In genomic region chr10:14537102-14537501, GRCm38 (mm10) we compare ENCODE assay signal across 20 mouse cellular contexts. TPM values are rescaled to one million over a fixed set of nuclear protein-coding genes. Genes with fewer than 3 reads are reported as not detected.
A peak's percentile ranks its signal among the peaks of the same experiment; 100 is the strongest.
DNase-seq lines count a peak whose midpoint lies in the region; ATAC-seq lines count a peak whose summit lies in the region.
"Had no signal": no experiment of that assay in that cellular context is flagged by ENCODE, and none has a peak within 500 bp of the region (broad histone marks: within the 10 kb centered on the region; RNA-seq: fewer than 3 reads in every experiment).

No protein-coding gene starts in this region.

- DNase-seq in 416B (ENCODE audit: low read depth) = peak; percentile 57
- peak; percentile 1 for DNase-seq in naive thymus-derived CD4-positive, alpha-beta T cell, adult 2 months (ENCODE audit: low read depth)
- DNase-seq in heart, adult 18-20 months = no peak
- no peak for DNase-seq in thymus, postnatal 4 days
- DNase-seq in neural tube, embryonic 10.5 days (ENCODE audit: extremely low spot score, low spot score) = no peak
- DNase-seq: adrenal gland, adult 2 months; adrenal gland, postnatal 10 days; adrenal gland, postnatal 25 days; cerebellum, adult 11 months; cerebellum, adult 18-20 months; cerebellum, adult 8-10 months; cerebellum, adult 9-11 months; cerebellum, postnatal 14 days; cerebellum, postnatal 36 days had no signal

- ATAC-seq in granulocyte monocyte progenitor cell, adult 5-6 weeks (replicated peaks; ENCODE audit: poor library complexity, severe bottlenecking) = peak; percentile 99
- peak; percentile 97 for ATAC-seq in megakaryocyte progenitor cell, adult 5-6 weeks (replicated peaks; ENCODE audit: poor library complexity)
- ATAC-seq in monocyte, adult 5-6 weeks (replicated peaks; ENCODE audit: insufficient number of reproducible peaks, low FRiP score, low TSS enrichment, poor library complexity, severe bottlenecking) = no peak
- ATAC-seq: forebrain, embryonic 14.5 days; forebrain, embryonic 16.5 days had no signal

RNA-seq across cellular contexts. Expression of gene Adgrg6, which starts 8.4 kb away (rescaled TPM):
- total RNA-seq in granulocyte monocyte progenitor cell, adult 5-6 weeks (2014; fragmentation: Nextera tagmentation) = 0.37 and 1.3 TPM in 2 replicates
- 0.52 and 0.65 TPM in 2 replicates for total RNA-seq in granulocyte monocyte progenitor cell, adult 5-6 weeks (2017)
- total RNA-seq in megakaryocyte progenitor cell, adult 5-6 weeks (2015) = 0.32 and 0.59 TPM in 2 replicates
- total RNA-seq in megakaryocyte progenitor cell, adult 5-6 weeks (2017) = 0.30 and 0.75 TPM in 2 replicates
- 1 to 10 TPM; 2.9 to 3.5 TPM for total RNA-seq in heart, adult 18-20 months (2021)
- 0.48 to 0.85 TPM (median 0.58 TPM) in 3 replicates for total RNA-seq in monocyte, adult 5-6 weeks (2017)
- total RNA-seq: MEL had no signal

Comparison
In these comparisons a context has a peak if more than half of its experiments do, and no peak if none do; other contexts are left out.
1. DNase-seq: peak in 416B (single experiment) and naive thymus-derived CD4-positive, alpha-beta T cell, adult 2 months (single experiment); none in heart, adult 18-20 months (0 of 2), thymus, postnatal 4 days (single experiment) and neural tube, embryonic 10.5 days (single experiment).